Mouse (Mus musculus): ENCODE results near the gene Zbtb45.

Zbtb45 gene

DNA sequence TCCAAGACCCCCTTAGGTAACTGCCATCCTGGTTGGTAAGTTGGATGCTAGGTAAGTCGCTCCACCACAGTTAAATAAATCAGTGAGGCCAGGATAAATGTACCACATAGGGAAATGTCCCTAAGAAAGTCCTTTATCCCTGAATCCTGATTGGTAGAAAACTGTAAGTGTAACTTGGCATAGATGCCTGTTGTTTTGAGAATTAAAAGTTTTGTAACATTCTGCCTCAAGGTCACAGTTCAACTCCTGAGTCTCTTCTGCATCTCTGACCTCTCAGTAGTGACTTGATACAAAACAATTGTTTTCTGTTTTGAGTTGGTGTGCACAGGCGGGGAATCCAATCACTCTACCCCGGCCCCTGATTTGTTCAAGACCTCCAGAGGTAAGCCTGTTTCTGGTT is 11.0 kb downstream of the Zbtb45 start, which contains the start of gene Trim28:
TSS of gene Trim28 (plus strand) at position 264 of the 400 bp plus-strand sequence.
- in situ Hi-C loops (cut with MboI, MseI) = no loop called here

DNA sequence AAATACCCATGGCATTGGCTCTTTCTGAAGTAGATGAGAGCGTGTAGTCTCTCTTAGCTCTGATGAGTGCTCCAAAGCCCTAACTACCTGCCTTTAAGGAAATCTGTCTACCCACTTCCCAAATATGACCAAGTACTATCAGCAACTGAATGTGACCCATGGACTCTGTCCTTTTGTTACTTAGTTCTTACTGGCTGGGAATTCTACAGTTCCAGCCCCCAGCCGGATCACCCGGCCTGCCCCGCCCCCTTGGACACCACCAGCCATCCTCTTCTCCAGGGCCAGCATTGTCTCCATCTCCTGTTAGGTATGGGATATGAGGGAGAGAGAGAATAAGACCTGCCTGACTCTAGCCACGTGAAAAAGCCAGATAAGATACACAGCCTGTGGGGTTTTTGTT is 11.8 kb downstream of the Zbtb45 start, which contains the start of gene Slc27a5:
TSS of gene Slc27a5 (minus strand) at position 140 of the 400 bp plus-strand sequence.
- in situ Hi-C loops (cut with MboI, MseI) = no loop called here

DNA sequence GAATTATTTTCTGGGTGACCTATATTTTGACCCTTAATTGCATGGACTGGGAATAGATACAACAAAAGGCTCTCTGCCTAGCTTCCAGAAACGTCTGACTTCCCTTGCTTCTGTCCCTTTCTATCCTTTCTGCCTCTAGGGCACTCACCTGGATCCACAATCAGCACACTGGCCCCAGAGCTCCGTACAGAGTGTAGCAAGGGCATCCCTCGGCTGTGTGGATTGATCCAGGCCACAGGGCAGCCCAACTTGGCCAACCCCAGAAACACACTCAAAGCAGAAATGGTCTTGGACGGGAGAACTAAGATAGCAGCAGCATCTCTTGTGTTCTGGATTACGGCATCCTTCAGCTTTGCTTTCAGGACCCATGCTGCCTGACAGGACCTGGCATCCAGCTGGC is 12.6 kb downstream of the Zbtb45 start:
- in situ Hi-C loops (cut with MboI, MseI) = no loop called here

DNA sequence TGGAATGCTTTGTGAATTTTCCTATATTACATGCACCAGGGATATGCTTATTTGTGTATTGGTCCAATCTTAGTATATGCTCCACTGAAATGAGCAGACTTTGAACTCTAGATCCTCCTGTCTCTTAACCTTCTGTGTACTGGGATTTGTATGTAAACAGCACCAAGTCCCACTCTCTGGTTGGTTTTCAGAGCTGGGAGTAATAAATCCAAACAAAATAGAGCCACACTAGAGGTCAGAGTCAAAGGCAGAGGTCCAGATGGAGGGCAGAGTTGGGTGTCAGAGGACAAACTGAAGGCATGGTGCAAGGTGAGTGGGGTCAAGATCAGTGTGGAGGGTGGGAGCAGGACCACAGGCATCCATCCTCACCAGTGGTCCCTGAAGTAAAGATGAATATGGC is 14.0 kb downstream of the Zbtb45 start:
- in situ Hi-C loops (cut with MboI, MseI) = no loop called here

DNA sequence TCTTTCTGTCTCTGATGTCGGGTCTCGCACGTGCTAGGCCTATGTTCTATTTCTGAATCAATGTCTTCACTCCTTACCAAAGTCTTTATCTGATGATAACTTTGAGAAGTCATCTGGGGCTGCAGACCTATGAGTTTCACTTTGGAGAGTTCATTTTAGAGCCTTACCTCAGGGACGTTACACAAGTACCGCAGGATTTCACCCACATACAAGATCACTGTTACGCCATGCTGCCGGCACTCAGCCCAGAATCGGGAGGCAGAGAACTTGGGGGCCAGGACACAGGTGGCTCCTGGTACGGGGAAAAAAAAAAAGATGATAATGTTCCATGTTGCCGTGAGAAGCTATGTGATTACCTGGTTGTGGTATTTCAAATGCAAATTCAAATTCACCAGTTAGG is 16.7 kb downstream of the Zbtb45 start:
- in situ Hi-C loops (cut with MboI, MseI) = no loop called here

DNA sequence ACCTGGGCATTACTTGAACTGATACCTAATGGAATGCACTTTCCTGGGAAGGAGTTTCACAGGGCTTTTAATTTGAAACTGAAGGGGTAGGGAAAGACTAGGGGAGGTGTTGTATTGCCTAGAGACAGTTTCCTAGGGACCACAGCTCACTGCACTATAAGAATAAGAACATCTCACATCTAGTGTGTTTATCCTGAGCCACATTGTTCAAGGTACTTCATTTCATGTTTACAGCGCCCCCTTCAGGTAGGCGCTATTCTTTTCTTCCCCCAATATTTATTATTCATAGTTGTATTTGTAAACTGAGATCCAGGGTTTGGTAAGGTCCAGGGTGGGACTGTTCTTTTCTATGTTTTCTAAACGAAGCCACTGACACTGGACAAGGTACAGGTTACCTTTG is 17.6 kb downstream of the Zbtb45 start:
- in situ Hi-C loops (cut with MboI, MseI) = no loop called here

DNA sequence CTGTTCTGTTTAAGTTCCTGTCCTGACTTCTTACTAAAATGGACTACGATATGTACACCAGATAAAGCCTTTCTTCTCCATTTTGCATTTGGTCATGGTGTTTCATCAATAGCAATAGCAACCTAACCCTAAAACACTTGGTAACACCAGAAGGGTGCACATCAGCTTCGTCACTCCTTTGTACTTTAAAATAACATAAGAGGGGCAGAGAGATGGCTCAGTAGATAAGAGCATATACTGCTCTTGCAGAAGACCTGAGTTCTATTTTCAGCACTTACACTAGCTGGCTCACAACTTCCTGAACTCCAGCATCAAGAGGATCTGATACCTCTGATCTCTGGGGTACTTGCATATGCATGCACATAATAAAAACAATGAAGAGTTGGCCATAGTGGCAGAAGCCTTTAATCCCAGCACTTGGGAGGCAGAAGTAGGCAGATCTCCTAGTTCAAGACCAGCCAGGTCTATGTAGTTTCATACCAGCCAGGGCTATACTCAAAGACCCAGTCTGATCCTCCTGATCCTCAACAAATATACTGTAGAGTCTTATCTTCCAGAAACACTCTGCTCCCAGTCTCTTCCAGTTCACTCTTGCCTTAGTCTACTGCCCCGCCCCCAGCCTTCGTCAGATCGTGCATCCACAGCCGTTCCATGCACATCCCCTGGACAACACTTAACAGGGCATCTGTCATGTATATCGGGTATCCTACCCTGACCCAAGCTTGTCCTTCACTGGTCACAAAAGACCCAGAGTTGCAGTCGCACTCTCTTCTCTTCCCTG is 22.2 kb downstream of the Zbtb45 start:
- in situ Hi-C loops (cut with MboI, MseI) = no loop called here

DNA sequence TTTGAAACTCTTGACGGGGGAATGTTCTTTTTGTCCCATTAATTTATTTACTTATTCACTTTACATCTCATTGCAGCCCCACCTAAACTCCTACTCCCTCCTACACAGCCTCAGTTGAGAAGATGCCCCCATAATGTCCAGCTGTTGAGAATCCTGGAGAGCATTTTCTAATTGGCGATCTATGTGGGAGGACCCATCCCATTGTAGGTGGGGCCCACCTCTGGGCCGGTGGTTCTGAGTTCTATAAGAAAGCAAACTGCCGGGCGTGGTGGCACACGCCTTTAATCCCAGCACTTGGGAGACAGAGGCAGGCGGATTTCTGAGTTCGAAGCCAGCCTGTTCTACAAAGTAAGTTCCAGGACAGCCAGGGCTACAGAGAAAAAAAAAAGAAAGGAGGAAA is 22.9 kb downstream of the Zbtb45 start:
- in situ Hi-C loops (cut with MboI, MseI) = no loop called here

DNA sequence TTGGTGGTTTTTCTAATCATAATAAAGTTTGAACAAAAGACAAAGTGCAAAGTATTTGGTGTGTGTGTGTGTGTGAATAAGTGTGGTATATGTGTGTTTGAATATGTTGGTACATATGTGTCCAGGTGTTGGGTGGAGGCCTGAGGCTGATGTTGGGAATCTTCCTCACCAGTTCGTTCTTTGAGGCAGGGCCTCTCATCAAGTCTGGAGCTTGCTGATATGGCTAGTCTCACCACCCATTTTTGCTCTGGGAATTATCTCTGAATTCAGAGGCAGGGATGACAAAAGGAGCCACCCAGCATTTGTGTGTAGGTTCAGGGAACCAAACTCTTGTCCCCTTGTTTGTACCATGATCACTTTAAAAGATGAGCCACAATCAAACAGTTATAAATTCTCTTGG is 24.1 kb downstream of the Zbtb45 start:
- in situ Hi-C loops (cut with MboI, MseI) = no loop called here

DNA sequence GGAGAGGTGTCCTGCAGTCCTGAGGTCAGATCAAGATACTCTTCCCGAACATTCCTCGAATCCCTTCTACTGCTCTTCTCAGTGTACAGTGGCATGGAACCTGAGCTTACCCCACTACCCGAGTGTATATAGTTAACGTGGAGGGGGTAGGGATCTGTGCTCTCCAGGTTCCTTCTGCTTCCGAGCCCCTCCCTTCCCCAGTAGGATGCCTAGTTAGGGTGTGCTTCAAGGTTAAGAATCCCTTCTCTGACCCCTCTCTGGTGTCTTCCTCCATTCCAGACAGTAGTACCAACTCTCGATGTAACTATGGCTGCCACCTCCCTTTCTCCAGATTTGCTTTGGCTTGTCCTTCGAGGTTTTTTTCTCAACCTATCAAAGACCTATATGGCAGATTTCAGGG is 29.5 kb downstream of the Zbtb45 start:
- in situ Hi-C loops (cut with MboI, MseI) = no loop called here

DNA sequence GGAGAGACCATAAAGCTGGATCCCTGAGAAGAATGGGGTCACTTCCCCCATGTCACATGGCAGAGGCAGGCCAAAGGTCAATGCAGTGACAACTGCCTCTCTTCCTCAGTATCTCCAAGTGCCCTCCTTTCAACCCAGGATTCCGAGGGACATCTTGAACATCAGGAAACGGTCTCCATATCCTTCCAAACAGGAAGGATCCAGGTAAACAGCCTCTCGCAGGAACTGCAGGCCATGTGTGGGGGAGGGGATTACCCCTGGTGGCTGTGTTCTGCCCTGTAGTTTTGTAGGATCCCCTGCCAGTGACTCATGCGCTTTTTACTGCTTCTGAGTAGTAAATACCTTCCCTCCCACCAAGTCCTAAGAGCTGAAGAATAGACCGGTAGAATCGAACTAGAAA is 30.1 kb downstream of the Zbtb45 start:
- in situ Hi-C loops (cut with MboI, MseI) = no loop called here

DNA sequence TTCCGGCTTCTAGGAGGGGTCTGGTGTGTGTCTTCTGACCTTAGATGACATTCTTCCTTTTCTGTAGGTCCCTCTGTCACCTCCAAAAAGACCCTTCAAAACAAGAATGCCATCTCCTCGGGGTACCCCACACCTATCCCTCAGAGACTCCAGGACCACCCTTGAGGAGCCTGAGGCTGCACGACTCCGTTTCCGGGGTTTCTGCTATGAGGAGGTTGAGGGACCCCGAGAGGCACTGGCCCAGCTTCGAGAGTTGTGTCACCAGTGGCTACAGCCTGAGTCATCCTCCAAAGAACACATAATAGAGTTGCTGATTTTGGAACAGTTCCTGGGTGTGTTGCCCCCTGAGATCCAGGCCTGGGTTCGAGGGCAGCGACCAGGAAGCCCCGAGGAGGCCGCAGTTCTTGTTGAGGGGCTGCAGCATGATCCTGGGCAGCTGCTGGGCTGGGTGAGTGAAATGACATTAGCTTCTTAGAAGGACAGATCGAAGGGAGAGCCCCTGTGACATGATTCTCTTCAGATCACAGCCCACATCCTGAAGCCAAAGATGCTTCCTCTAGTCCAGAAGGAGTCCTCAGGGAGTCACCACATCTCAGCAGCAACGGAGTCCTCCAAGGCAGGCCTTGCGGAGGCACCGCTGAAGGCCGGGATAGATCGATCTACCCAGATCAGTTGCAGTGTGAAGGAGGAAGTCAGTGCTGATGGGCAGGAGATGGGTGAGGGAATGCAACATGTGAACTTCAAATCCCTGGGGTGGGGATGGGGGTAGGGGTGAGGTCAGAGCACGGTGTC is 30.7 kb downstream of the Zbtb45 start:
- in situ Hi-C loops (cut with MboI, MseI) = no loop called here

DNA sequence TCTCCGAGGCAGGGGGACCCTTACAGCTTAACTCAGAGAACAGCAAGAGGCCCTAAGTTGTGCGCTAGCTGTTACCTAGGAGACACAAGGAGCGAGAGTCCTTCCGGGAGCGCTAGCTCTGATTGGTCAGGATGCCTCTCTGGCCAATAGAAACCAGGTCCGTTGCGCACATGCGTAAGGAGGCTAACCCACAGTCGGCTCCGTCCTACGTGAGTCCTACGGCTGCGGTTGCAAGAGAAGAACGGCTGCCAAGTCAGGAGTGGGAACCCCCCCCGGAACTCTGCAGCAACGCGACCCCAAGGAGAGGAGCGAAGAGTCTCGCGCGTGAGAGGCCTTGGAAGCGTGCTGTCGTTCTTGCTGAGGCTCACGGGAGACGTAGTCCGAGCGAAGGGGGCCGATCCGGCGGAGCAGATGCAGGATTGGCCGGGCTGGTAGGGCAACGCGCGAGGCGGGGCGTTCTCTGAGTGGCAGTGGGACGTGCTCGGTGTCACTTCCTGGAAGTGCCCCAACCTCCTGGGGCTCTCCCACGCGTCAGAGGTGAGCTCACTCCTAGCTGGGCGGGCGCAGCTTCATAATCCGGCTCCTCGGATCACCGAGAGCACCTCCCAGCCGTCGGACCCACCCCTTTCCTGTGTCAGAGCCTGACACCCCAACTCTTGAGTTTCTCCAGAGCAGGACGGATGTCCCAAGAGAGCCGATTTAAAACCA is 32.0 kb downstream of the Zbtb45 start, which contains the start of gene Zfp446:
TSS of gene Zfp446 (plus strand) at position 167 of the 708 bp plus-strand sequence.
- in situ Hi-C loops (cut with MboI, MseI) = no loop called here

DNA sequence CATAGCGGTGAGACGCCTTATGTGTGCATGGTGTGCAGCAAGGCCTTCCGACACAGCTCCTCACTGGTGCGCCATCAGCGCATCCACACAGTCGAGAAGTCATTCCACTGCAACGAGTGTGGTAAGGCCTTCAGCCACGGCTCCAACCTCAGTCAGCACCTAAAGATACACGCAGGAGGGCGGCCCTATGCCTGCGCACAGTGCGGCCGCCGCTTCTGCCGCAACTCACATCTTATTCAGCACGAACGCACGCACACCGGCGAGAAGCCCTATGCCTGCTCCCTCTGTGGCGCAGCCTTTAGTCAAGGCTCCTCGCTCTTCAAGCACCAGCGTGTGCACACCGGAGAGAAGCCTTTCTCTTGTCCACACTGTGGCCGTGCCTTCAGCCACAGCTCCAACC is 38.9 kb downstream of the Zbtb45 start:
- in situ Hi-C loops (cut with MboI, MseI) = no loop called here

DNA sequence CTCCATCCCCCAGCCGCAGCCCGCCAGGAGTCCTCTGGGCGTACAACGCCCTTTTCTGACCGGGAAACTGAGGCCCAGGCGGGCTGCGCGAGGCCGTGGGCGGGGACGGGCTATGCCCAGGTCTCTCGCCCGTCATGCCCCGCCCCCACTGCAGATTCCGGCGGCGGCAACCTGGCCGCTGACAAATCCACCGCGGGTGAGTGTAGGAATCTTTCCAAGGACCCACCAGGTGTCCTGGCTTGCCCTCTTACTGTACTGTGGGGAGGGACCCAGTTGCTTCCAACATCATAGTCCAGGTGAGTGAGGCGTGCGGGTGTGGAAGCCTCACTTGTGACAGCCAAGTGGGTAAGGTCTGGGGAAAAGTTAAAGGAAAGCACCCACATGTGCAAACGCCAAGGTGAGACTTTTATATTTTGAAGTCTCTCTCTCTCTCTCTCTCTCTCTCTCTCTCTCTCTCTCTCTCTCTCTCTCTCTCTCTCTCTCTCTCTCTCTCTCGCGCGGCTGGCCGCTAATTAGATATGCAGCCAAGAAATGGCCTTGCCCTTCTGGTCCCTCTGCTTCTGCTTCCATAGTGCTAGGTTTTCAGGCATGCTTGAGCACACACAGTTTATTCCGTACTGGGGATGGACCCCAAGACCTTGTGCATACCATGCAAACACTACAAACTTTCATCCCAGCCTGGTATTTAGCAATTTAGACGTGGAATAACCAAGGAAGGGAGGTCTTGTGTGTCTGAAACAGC is 43.6 kb downstream of the Zbtb45 start:
- in situ Hi-C loops (cut with MboI, MseI) = no loop called here

DNA sequence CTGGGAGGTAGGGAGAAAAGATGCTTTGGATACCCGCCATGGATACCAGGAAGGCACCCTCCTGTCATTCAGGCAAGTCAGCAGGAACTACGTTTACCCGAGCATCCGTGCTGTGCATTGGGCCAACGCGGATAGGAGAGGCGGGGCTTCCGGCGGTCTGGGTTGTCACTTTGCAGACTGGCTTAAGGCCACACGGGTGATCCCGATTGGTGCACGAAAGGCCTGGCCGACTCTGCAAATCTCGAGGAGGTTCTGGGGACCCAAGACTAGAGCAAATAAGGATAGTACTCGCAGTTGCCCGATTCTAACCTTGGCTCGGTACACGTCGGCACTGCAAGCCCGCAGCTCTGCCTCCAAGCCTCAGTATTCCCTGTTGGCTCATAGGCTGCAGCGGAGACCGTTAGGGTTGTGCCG is 44.1 kb downstream of the Zbtb45 start, which contains the start of gene Zfp324:
TSS of gene Zfp324 (plus strand) at position 161 of the 414 bp plus-strand sequence.
- in situ Hi-C loops (cut with MboI, MseI) = no loop called here

DNA sequence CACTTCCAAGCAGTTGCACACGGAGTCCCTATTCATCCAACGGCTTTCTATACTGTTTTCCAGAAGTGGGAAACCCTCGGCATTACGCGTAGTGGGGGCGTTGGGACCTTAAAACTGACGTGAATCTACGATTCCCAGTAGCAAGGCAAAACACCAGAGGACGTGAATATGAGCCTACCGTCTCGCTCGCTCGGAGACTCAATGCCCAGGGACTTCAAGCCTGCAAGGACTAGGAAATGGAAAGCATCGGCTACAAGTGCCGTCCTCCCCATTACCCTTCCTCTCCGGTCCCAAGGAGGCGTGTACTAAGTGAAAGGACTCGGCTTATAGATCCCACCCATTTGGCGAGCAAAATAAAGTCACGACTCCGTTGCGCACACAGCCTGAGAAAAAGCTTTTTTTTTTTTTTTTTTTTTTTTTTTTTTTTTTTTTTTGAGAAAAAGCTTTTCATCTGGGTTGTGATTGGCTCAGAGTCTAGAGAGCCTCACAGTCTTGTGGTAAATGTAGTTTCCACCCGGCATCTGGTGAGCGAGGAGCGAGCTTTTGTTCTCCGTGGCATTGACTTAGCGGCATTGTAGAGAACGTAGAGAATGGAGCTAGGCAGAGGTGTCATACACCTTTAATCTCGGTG is 48.2 kb downstream of the Zbtb45 start:
- in situ Hi-C loops (cut with MboI, MseI) = no loop called here

DNA sequence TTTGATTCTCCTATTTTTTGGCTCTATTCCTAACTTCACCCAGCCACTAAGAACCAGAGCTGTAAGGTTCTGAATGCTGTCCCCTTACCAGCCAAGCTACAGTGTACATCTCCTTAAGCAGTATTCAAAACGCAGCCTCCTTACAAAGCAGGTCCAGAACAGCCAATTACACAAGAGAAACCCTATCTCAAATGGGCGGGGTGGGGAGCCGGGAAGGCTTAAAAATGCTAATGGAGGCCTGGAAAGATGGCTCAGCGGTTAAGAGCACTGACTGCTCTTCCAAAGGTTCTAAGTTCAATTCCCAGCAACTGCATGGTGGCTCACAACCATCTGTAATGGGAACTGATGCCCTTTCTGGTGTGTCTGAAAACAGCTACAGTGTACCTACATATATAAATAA is 50.1 kb downstream of the Zbtb45 start:
- in situ Hi-C loops (cut with MboI, MseI) = no loop called here

DNA sequence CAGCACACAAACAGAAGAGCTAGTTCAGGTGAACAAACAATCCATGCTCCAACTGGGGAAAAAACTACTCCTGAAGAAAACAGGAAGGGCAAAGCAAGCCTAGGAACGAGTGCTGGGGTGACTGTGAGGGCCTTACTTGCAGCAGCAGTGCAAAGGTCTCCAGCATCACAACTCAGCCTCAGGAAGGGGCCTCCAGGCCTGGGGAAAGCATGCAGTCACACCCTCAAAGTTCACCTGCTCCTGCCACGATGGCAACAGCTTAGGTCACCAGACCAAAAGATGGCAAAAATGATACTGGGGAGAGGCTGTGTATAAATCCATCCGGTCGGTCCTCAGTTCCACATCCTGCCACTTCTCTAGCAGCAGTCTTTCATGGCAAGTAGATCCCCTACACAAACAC is 50.9 kb downstream of the Zbtb45 start:
- in situ Hi-C loops (cut with MboI, MseI) = no loop called here

DNA sequence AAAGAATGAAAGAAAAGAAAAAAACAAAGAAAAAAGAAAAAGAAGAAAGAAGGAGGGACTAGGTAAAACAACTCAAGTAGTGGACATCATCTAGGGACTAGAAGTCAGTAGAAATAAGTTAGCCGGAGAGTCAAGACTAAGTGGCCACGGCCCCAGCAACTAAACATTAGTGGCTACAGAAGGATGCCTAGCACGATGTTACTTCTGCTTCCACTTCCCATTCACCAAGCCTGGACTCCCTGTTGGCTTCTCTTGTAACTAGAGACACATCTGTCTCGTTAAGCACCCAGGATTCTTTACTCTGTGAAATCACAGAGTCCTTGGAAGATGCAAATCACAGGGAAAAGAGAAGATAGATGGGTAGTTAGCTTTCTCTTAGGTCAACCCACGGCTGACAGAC is 52.3 kb downstream of the Zbtb45 start:
- in situ Hi-C loops (cut with MboI, MseI) = no loop called here

DNA sequence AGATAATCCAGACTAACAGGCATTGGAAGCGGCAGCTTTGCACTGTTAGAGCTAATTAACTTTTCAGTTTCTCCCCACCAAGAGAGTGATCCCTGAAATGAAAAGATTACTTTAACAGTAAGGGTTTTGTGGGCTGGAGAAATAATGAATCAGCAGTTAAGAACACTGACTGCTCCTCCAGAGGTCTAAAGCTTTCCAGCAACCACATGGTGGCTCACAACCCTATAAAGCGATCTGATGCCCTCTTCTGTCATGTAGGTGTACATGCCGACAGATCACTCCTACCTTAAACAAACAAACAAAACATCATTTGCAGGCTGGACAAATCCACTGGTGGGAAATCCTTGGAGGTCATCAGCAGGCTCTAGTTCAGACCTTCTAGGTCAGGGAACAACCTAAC is 54.9 kb downstream of the Zbtb45 start:
- in situ Hi-C loops (cut with MboI, MseI) = no loop called here
